8 mouse cellular contexts compared by ENCODE assay signal in the genomic region with DNA sequence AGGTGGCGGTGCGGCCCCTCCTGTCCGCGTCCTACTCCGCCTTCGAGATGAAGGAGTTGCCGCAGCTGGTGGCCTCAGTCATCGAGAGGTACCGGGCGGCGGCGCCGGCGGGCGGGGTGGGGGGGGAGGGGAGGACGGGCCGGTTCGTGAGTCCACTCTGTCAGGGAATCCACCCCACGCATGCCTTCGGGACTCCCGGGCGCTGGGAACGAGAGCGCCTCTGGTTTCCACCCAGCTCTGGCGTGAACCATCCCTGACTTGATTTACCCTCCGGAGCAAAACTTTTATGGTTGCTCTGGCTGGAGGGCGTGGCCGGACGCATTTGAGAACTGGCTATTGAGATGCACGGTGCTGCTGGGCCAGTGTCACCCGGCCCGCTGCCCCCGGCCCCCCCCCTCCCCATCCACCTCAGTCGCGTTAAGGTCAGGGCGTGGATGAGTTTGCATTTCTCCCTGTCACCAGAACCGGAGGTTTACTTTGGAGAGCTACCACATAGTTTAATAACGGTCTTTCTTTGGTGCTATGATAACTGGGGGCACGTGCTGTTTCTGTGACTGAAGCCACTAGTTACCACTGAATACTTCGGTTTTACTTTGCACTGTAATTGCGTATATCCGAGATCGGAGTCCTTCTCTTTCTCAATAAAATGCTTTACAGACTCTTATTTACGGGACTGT. TPM values are rescaled to one million over a fixed set of nuclear protein-coding genes. Genes with fewer than 3 reads are reported as not detected.
DNase-seq lines count a peak whose midpoint lies in the region; ATAC-seq and TF ChIP-seq lines count a peak whose summit lies in the region.

No protein-coding gene starts in this region.

- DNase-seq in kidney, postnatal 4 days: no peak
- peak; percentile 86 for DNase-seq in R1 (ENCODE audit: low read depth, low spot score)
- peak; percentile 2 for DNase-seq in forebrain, embryonic 14.5 days (ENCODE audit: low spot score)
- DNase-seq in limb, embryonic 14.5 days (ENCODE audit: low spot score): no peak
- no peak for DNase-seq in frontal cortex, adult 2 months (ENCODE audit: extremely low spot score in 1 of 2, low spot score in 1 of 2)
- no peak for DNase-seq in ovary, adult 18-20 months (ENCODE audit: low spot score)

- peaks cover 20% of the 10 kb centered on the region for H3K4me1 ChIP-seq in kidney, embryonic 15.5 days
- peaks cover 11% of the 10 kb centered on the region for H3K4me1 ChIP-seq in forebrain, embryonic 14.5 days (ENCODE audit: control insufficient read depth, insufficient read depth, low read length)
- peaks cover 10% of the 10 kb centered on the region for H3K4me1 ChIP-seq in limb, embryonic 14.5 days (ENCODE audit: control insufficient read depth, insufficient read depth, low read length)

- peak overlapping the region; percentile 79 for H3K27ac ChIP-seq in kidney, embryonic 15.5 days
- peak overlapping the region; percentile 67 for H3K27ac ChIP-seq in forebrain, embryonic 14.5 days (ENCODE audit: low read depth, low read length)
- peak overlapping the region; percentile 81 for H3K27ac ChIP-seq in limb, embryonic 14.5 days (replicated peaks; ENCODE audit: low read depth, low read length)

- no peaks in the 10 kb centered on the region for H3K27me3 ChIP-seq in kidney, embryonic 15.5 days
- H3K27me3 ChIP-seq in forebrain, embryonic 14.5 days (replicated peaks; ENCODE audit: control insufficient read depth, insufficient read depth, low read length): no peaks in the 10 kb centered on the region
- H3K27me3 ChIP-seq in limb, embryonic 14.5 days (ENCODE audit: control insufficient read depth, insufficient read depth, low read length): no peaks in the 10 kb centered on the region

- no peaks in the 10 kb centered on the region for H3K9me3 ChIP-seq in kidney, embryonic 15.5 days (replicated peaks)
- H3K9me3 ChIP-seq in forebrain, embryonic 14.5 days (replicated peaks; ENCODE audit: control insufficient read depth, low read length): no peaks in the 10 kb centered on the region
- H3K9me3 ChIP-seq in limb, embryonic 14.5 days (ENCODE audit: control insufficient read depth, low read length): no peaks in the 10 kb centered on the region

- H3K9ac ChIP-seq in kidney, embryonic 15.5 days: peak overlapping the region; percentile 89
- peak overlapping the region; percentile 86 for H3K9ac ChIP-seq in forebrain, embryonic 14.5 days (ENCODE audit: low read length)
- H3K9ac ChIP-seq in limb, embryonic 14.5 days (ENCODE audit: low read depth, low read length, severe bottlenecking): peak overlapping the region; percentile 86

- TF ChIP-seq POLR2A in limb, embryonic 14.5 days (IDR thresholded peaks at IDR 0.05; ENCODE audit: borderline replicate concordance, extremely low read depth, insufficient read depth, insufficient read length): 0 out of 2 replicates have a peak, but pooled peaks have one; percentile 5

- H3K36me3 ChIP-seq in kidney, embryonic 15.5 days: peaks cover 29% of the 10 kb centered on the region
- peaks cover 16% of the 10 kb centered on the region for H3K36me3 ChIP-seq in forebrain, embryonic 14.5 days (ENCODE audit: control insufficient read depth, insufficient read depth, low read length)
- H3K36me3 ChIP-seq in limb, embryonic 14.5 days (ENCODE audit: control insufficient read depth, insufficient read depth, low read length): peaks cover 17% of the 10 kb centered on the region

- H3K4me2 ChIP-seq in kidney, embryonic 15.5 days: peak overlapping the region; percentile 86
- H3K4me2 ChIP-seq in forebrain, embryonic 14.5 days (ENCODE audit: low read length): peak overlapping the region; percentile 96
- H3K4me2 ChIP-seq in limb, embryonic 14.5 days (replicated peaks; ENCODE audit: low read depth, low read length, severe bottlenecking): peak overlapping the region; percentile 86

- H3K4me3 ChIP-seq in kidney, embryonic 15.5 days (replicated peaks): peak overlapping the region; percentile 97
- peak overlapping the region; percentile 88 for H3K4me3 ChIP-seq in forebrain, embryonic 14.5 days (ENCODE audit: low read depth, low read length)
- H3K4me3 ChIP-seq in limb, embryonic 14.5 days (replicated peaks; ENCODE audit: low read length): peak overlapping the region; percentile 90

- ATAC-seq in kidney, embryonic 15.5 days (replicated peaks; ENCODE audit: low FRiP score): peak; percentile 52
- no peak; the same call in 1 of the 2 replicates for ATAC-seq in forebrain, embryonic 14.5 days
- peak; percentile 34; the same call in 1 of the 2 replicates for ATAC-seq in limb, embryonic 14.5 days (ENCODE audit: low FRiP score, low read depth)
- ATAC-seq in monocyte, adult 5-6 weeks (replicated peaks; ENCODE audit: insufficient number of reproducible peaks, low FRiP score, low TSS enrichment, poor library complexity, severe bottlenecking): 0 out of 2 replicates have a peak, but pooled peaks have one; percentile 7

- WGBS in kidney, embryonic 15.5 days: 2% methylated on average over 44 of the region's 44 CpGs
- WGBS in forebrain, embryonic 14.5 days: 3% methylated on average over 40 of the region's 44 CpGs
- 3% methylated on average over 29 of the region's 44 CpGs for WGBS in limb, embryonic 14.5 days

RNA-seq across cellular contexts. Expression of a gene that starts 28.5 kb away (rescaled TPM):
- 66.4 and 72.2 TPM in 2 replicates for polyA plus RNA-seq in kidney, embryonic 15.5 days (2015; fragmentation: Nextera tagmentation; extraction: Ambion mirVana)
- polyA plus RNA-seq in forebrain, embryonic 14.5 days (2014; fragmentation: Nextera tagmentation; extraction: Ambion mirVana): 51.3 and 71.4 TPM in 2 replicates
- polyA plus RNA-seq in limb, embryonic 14.5 days (2012; rRNA removed): 159 and 188 TPM in 2 replicates
- 86.6 and 89.3 TPM in 2 replicates for polyA plus RNA-seq in limb, embryonic 14.5 days (2014; fragmentation: Nextera tagmentation; extraction: Ambion mirVana)
- 38.5 to 107 TPM (median 47.9 TPM) in 3 replicates for total RNA-seq in monocyte, adult 5-6 weeks (2017)
- polyA plus RNA-seq in frontal cortex, adult 2 months (2012; rRNA removed): 177 and 186 TPM in 2 replicates

RNA-seq across cellular contexts. Expression of a gene that starts 28.5 kb away (rescaled TPM):
- 32.2 and 32.3 TPM in 2 replicates for polyA plus RNA-seq in kidney, embryonic 15.5 days (2015; fragmentation: Nextera tagmentation; extraction: Ambion mirVana)
- polyA plus RNA-seq in forebrain, embryonic 14.5 days (2014; fragmentation: Nextera tagmentation; extraction: Ambion mirVana): 17.9 and 23.3 TPM in 2 replicates
- 33.7 and 40.5 TPM in 2 replicates for polyA plus RNA-seq in limb, embryonic 14.5 days (2012; rRNA removed)
- 12.6 and 13.4 TPM in 2 replicates for polyA plus RNA-seq in limb, embryonic 14.5 days (2014; fragmentation: Nextera tagmentation; extraction: Ambion mirVana)
- total RNA-seq in monocyte, adult 5-6 weeks (2017): 14.3 to 34.6 TPM (median 21.9 TPM) in 3 replicates
- 68.3 and 71.0 TPM in 2 replicates for polyA plus RNA-seq in frontal cortex, adult 2 months (2012; rRNA removed)

RNA-seq across cellular contexts. Expression of a gene that starts 28.5 kb away (rescaled TPM):
- 123 and 130 TPM in 2 replicates for polyA plus RNA-seq in kidney, embryonic 15.5 days (2015; fragmentation: Nextera tagmentation; extraction: Ambion mirVana)
- polyA plus RNA-seq in forebrain, embryonic 14.5 days (2014; fragmentation: Nextera tagmentation; extraction: Ambion mirVana): 101 and 110 TPM in 2 replicates
- 59.0 and 66.7 TPM in 2 replicates for polyA plus RNA-seq in limb, embryonic 14.5 days (2012; rRNA removed)
- polyA plus RNA-seq in limb, embryonic 14.5 days (2014; fragmentation: Nextera tagmentation; extraction: Ambion mirVana): 92.1 and 106 TPM in 2 replicates
- 20.8 to 41.9 TPM (median 26.8 TPM) in 3 replicates for total RNA-seq in monocyte, adult 5-6 weeks (2017)
- 52.7 and 53.6 TPM in 2 replicates for polyA plus RNA-seq in frontal cortex, adult 2 months (2012; rRNA removed)

Comparison
In these comparisons a context has a peak if more than half of its experiments do, and no peak if none do; other contexts are left out.
1. DNase-seq: peak in R1 (single experiment) and forebrain, embryonic 14.5 days (single experiment); none in kidney, postnatal 4 days (0 of 2), limb, embryonic 14.5 days (single experiment), frontal cortex, adult 2 months (0 of 2) and ovary, adult 18-20 months (single experiment).
2. Peak in every context shown above with its lines, with median percentiles within 50 percentile points of each other: H3K27ac ChIP-seq, H3K4me2 ChIP-seq, H3K4me3 ChIP-seq and H3K9ac ChIP-seq.